Mouse (Mus musculus) lung, adult 2 months (tissue): Measurements from ENCODE around the gene Mogs.

ENCODE experiments used
- CTCF ChIP-seq: fragments of 200-500 bp; IDR thresholded peaks from 2 replicates; pipeline ENCODE4 v1.5.1; 2011; ENCODE audit warnings: mild to moderate bottlenecking, low read length, control low read depth; ENCODE audit not compliant: insufficient read depth
- POLR2A ChIP-seq: fragments of 200-500 bp; IDR thresholded peaks from 2 replicates; pipeline ENCODE4 v1.6.1; 2011; ENCODE audit warnings: low read depth, mild to moderate bottlenecking, control low read depth, low read length, borderline replicate concordance; ENCODE audit errors: extremely low read depth

- TF ChIP-seq POLR2A (no peak), CTCF (no peak)
These were observed 2.3 kb downstream of the Mogs start for GRCm38 (mm10) chr6:83117616-83118015.
